In genomic region chr7:83258363-83258916, GRCm38 (mm10) we compare ENCODE assay signal across 23 mouse cellular contexts.
"Had no signal": no experiment of that assay in that cellular context is flagged by ENCODE, and none has a peak within 500 bp of the region (broad histone marks: within the 10 kb centered on the region; RNA-seq: fewer than 3 reads in every experiment).

No protein-coding gene starts in this region.

- H3K36me3 ChIP-seq: limb, embryonic 10.5 days; limb, embryonic 13.5 days; liver, embryonic 12.5 days; liver, embryonic 15.5 days; lung, embryonic 15.5 days; midbrain, embryonic 10.5 days; midbrain, embryonic 13.5 days had no signal

- H3K27me3 ChIP-seq: limb, embryonic 13.5 days; liver, embryonic 12.5 days; liver, embryonic 15.5 days; lung, embryonic 15.5 days; megakaryocyte, embryonic 14.5 days; midbrain, embryonic 13.5 days had no signal

- H3K4me3 ChIP-seq: limb, embryonic 10.5 days; limb, embryonic 13.5 days; liver, embryonic 12.5 days; liver, embryonic 15.5 days; lung, embryonic 15.5 days; megakaryocyte, embryonic 14.5 days; midbrain, embryonic 10.5 days; midbrain, embryonic 13.5 days had no signal

- DNase-seq: kidney, adult 8-10 months; kidney, postnatal 14 days; kidney, postnatal 4 days; liver; lung, adult 18-20 months; lung, postnatal 10 days; lung, postnatal 36 days; right cerebral cortex, adult 18-20 months; right cerebral cortex, postnatal 14 days; right cerebral cortex, postnatal 4 days; thymus, adult 2 months; thymus, postnatal 14 days; thymus, postnatal 4 days had no signal

- H3K9ac ChIP-seq: limb, embryonic 13.5 days; liver, embryonic 12.5 days; liver, embryonic 15.5 days; lung, embryonic 15.5 days; midbrain, embryonic 13.5 days had no signal

- H3K9me3 ChIP-seq: limb, embryonic 10.5 days; limb, embryonic 13.5 days; liver, embryonic 12.5 days; liver, embryonic 15.5 days; lung, embryonic 15.5 days; megakaryocyte, embryonic 14.5 days; midbrain, embryonic 10.5 days; midbrain, embryonic 13.5 days had no signal

- H3K27ac ChIP-seq: limb, embryonic 10.5 days; limb, embryonic 13.5 days; liver, embryonic 12.5 days; liver, embryonic 15.5 days; lung, embryonic 15.5 days; midbrain, embryonic 10.5 days; midbrain, embryonic 13.5 days; stomach, postnatal 0 days had no signal

- ATAC-seq: liver, embryonic 12.5 days; midbrain, embryonic 13.5 days; midbrain, embryonic 16.5 days had no signal

- H3K4me1 ChIP-seq: limb, embryonic 10.5 days; limb, embryonic 13.5 days; liver, embryonic 12.5 days; liver, embryonic 15.5 days; megakaryocyte, embryonic 14.5 days; midbrain, embryonic 10.5 days; midbrain, embryonic 13.5 days had no signal

- H3K4me2 ChIP-seq: limb, embryonic 13.5 days; liver, embryonic 12.5 days; liver, embryonic 15.5 days; lung, embryonic 15.5 days; midbrain, embryonic 13.5 days had no signal
